Mouse (Mus musculus): Measurements from ENCODE around the gene Nop53. TPM values are rescaled to one million over a fixed set of nuclear protein-coding genes. Genes with fewer than 3 reads are reported as not detected.
A peak's percentile ranks its signal among the peaks of the same experiment; 100 is the strongest.

The Nop53 gene
- polyA plus RNA-seq, 1 experiment, result 283 TPM

DNA sequence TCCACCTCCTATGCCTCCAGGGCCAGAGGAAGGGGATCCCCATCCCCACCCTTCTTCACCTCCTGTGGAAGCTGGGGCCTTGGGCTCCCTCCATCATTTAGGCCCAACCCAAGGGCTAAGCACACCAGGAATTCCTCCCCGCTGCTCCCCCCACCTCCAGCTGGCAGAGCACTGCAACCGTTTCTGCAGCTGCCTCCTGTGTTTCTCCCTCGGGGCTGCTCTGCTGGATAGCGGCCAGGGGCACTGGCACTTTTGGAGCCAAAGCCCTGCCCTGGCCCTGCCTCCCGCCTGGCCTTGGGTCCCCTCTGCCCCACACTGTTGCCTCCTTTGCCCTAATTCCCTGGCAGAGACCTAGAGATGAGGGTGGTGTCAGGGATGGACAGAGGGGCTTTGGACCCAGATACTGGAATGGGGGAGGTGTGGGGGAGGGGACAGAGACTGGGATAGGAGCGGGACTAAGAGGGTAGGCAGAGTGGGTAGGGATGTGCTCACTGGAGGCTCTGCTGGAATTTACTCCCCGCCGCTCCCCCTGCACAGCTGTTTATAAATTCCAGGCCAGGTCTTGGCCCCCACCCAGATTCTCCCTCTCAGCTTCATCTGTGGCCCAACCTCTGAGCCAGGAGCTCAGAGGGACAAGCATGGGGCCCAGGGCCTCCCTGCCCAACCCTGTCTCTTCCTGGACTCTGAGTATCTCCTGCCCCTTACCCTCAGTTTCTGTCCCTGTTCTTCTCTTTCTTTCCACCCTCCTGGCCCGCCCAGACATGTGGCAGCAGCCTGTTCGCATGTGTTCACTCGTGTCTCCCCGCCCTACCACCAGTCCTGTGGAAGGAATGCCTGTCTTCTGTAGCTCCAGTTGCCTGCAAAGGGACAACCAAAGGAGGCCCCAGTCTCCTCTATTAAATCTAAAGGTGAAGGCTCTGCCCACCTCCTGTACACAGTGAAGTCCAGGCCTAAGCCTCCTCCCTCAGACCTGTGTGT lies 16.7 kb upstream of the Nop53 start:
- H3K36me3 ChIP-seq (ENCODE audit: control insufficient read depth, insufficient read depth, low read length, poor library complexity, severe bottlenecking), result no peaks in the 10 kb centered on the region
- H3K4me1 ChIP-seq (ENCODE audit: control insufficient read depth, insufficient read depth, low read length), result peaks cover 2% of the 10 kb centered on the region
- no peak overlapping the region for H3K27ac ChIP-seq (ENCODE audit: insufficient read depth, low read length)
- TF ChIP-seq EP300 (IDR thresholded peaks at IDR 0.05; ENCODE audit: insufficient read depth, low read depth, low read length) (no peak), CTCF (IDR thresholded peaks at IDR 0.05; ENCODE audit: low read depth, low read length) (no peak), POLR2A (IDR thresholded peaks at IDR 0.05; ENCODE audit: insufficient read depth, low read length) (no peak)
- no peak overlapping the region for H3K9ac ChIP-seq (ENCODE audit: low read depth, poor library complexity, severe bottlenecking)
- no peaks in the 10 kb centered on the region for H3K27me3 ChIP-seq (ENCODE audit: control insufficient read depth, insufficient read depth, low read length, poor library complexity, severe bottlenecking)
- no peaks in the 10 kb centered on the region for H3K9me3 ChIP-seq (replicated peaks; ENCODE audit: control insufficient read depth, insufficient read depth, low read length, poor library complexity, severe bottlenecking)
- H3K4me3 ChIP-seq (ENCODE audit: low read depth, low read length), result no peak overlapping the region

DNA sequence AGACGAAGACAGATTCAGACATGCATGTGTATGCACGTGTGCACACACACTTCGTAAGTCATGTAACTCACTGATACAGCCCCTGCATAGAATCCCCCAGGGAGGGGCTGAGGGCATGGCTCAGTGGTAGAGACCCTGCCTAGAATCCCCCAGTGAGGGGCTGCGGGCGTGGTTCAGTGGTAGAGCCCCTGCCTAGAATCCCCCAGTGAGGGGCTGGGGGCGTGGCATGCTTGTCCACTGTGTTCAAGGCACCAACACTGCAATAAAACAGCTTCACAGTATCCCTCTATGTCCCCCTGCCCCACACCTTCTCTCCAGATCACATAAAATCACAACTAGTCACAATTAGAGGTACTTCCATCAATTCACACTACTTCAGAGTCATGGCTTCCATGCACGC lies 15.9 kb upstream of the Nop53 start:
- Histone ChIP-seq H3K27me3 (ENCODE audit: control insufficient read depth, insufficient read depth, low read length, poor library complexity, severe bottlenecking) (no peaks in the 10 kb centered on the region), H3K4me3 (ENCODE audit: low read depth, low read length) (no peak overlapping the region), H3K4me1 (ENCODE audit: control insufficient read depth, insufficient read depth, low read length) (peaks cover 2% of the 10 kb centered on the region), H3K27ac (ENCODE audit: insufficient read depth, low read length) (no peak overlapping the region), H3K9ac (ENCODE audit: low read depth, poor library complexity, severe bottlenecking) (no peak overlapping the region), H3K9me3 (replicated peaks; ENCODE audit: control insufficient read depth, insufficient read depth, low read length, poor library complexity, severe bottlenecking) (no peaks in the 10 kb centered on the region), H3K36me3 (ENCODE audit: control insufficient read depth, insufficient read depth, low read length, poor library complexity, severe bottlenecking) (no peaks in the 10 kb centered on the region)
- TF ChIP-seq POLR2A (IDR thresholded peaks at IDR 0.05; ENCODE audit: insufficient read depth, low read length), result no peak
- no peak for TF ChIP-seq CTCF (IDR thresholded peaks at IDR 0.05; ENCODE audit: low read depth, low read length)
- TF ChIP-seq EP300 (IDR thresholded peaks at IDR 0.05; ENCODE audit: insufficient read depth, low read depth, low read length), result no peak

DNA sequence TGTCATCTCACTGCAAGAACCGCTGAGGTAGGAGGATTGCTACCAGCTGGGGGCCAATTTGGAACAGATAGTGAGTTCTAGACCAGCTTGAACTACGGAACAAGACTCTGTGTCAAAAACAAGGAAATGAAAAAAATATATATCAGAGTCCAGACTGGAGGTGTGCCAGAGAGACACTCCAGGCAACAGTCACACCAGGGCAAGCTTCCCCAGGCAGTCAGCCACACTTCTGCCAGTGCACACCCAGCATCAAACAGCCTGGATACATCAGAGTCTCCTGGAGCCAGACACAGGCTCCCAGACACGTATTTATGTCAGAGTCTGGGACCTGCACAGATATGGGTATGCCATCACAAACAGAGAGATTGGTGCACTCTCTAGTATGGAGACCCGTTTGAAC lies 15.4 kb upstream of the Nop53 start:
- Histone ChIP-seq H3K36me3 (ENCODE audit: control insufficient read depth, insufficient read depth, low read length, poor library complexity, severe bottlenecking) (no peaks in the 10 kb centered on the region), H3K27me3 (ENCODE audit: control insufficient read depth, insufficient read depth, low read length, poor library complexity, severe bottlenecking) (no peaks in the 10 kb centered on the region), H3K9me3 (replicated peaks; ENCODE audit: control insufficient read depth, insufficient read depth, low read length, poor library complexity, severe bottlenecking) (no peaks in the 10 kb centered on the region), H3K9ac (ENCODE audit: low read depth, poor library complexity, severe bottlenecking) (no peak overlapping the region), H3K4me1 (ENCODE audit: control insufficient read depth, insufficient read depth, low read length) (peaks cover 2% of the 10 kb centered on the region), H3K27ac (ENCODE audit: insufficient read depth, low read length) (no peak overlapping the region), H3K4me3 (ENCODE audit: low read depth, low read length) (no peak overlapping the region)
- TF ChIP-seq EP300 (IDR thresholded peaks at IDR 0.05; ENCODE audit: insufficient read depth, low read depth, low read length), result no peak
- no peak for TF ChIP-seq POLR2A (IDR thresholded peaks at IDR 0.05; ENCODE audit: insufficient read depth, low read length)
- TF ChIP-seq CTCF (IDR thresholded peaks at IDR 0.05; ENCODE audit: low read depth, low read length), result no peak

DNA sequence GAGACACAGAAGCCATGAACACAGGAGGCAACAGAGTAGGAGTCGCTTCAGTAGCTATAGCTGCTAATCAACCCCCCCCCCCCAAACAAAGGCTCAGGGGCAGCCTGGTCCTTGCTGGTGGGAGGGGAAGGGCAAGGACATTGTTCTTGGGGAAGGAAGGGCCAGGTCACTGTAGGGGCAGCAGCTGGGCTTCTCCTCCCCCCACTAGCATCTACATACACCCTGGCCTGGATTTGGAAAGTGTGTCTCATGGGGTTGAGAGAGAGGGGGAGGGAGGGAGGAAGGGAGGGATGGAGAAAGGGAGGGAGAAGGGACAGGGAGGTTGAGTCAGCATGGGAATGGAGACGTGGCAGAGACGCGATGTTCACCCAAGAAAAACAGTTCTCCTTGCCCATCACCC lies 14.8 kb upstream of the Nop53 start:
- Histone ChIP-seq H3K4me1 (ENCODE audit: control insufficient read depth, insufficient read depth, low read length) (peaks cover 2% of the 10 kb centered on the region), H3K36me3 (ENCODE audit: control insufficient read depth, insufficient read depth, low read length, poor library complexity, severe bottlenecking) (no peaks in the 10 kb centered on the region), H3K9ac (ENCODE audit: low read depth, poor library complexity, severe bottlenecking) (no peak overlapping the region), H3K4me3 (ENCODE audit: low read depth, low read length) (no peak overlapping the region), H3K27me3 (ENCODE audit: control insufficient read depth, insufficient read depth, low read length, poor library complexity, severe bottlenecking) (no peaks in the 10 kb centered on the region), H3K27ac (ENCODE audit: insufficient read depth, low read length) (no peak overlapping the region), H3K9me3 (replicated peaks; ENCODE audit: control insufficient read depth, insufficient read depth, low read length, poor library complexity, severe bottlenecking) (no peaks in the 10 kb centered on the region)
- TF ChIP-seq POLR2A (IDR thresholded peaks at IDR 0.05; ENCODE audit: insufficient read depth, low read length), result no peak
- no peak for TF ChIP-seq CTCF (IDR thresholded peaks at IDR 0.05; ENCODE audit: low read depth, low read length)
- no peak for TF ChIP-seq EP300 (IDR thresholded peaks at IDR 0.05; ENCODE audit: insufficient read depth, low read depth, low read length)

DNA sequence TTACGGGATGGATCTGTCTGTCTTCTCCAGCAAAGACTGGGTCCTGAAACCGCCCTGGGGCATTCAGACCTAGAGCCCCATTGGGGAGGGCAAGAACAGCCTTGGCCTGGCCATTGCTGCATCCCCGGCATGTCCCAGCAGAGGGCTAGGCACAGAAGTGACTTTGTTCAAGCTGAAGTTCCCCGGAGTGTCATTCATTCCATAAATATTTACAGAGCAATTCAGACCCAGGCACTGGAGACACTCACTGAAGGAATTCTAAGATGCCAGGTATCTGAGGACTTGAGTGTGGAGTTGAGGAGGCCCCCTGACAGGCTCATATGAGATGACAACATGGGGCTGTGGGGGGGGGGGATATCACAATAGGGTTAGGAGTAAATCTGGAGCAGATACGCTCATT lies 10.3 kb upstream of the Nop53 start:
- no peak overlapping the region for H3K27ac ChIP-seq (ENCODE audit: insufficient read depth, low read length)
- H3K4me3 ChIP-seq (ENCODE audit: low read depth, low read length), result no peak overlapping the region
- no peak for TF ChIP-seq POLR2A (IDR thresholded peaks at IDR 0.05; ENCODE audit: insufficient read depth, low read length)
- no peak for TF ChIP-seq CTCF (IDR thresholded peaks at IDR 0.05; ENCODE audit: low read depth, low read length)
- no peak for TF ChIP-seq EP300 (IDR thresholded peaks at IDR 0.05; ENCODE audit: insufficient read depth, low read depth, low read length)
- H3K9ac ChIP-seq (ENCODE audit: low read depth, poor library complexity, severe bottlenecking), result no peak overlapping the region
- H3K4me1 ChIP-seq (ENCODE audit: control insufficient read depth, insufficient read depth, low read length), result peaks cover 2% of the 10 kb centered on the region
- no peaks in the 10 kb centered on the region for H3K9me3 ChIP-seq (replicated peaks; ENCODE audit: control insufficient read depth, insufficient read depth, low read length, poor library complexity, severe bottlenecking)
- no peaks in the 10 kb centered on the region for H3K36me3 ChIP-seq (ENCODE audit: control insufficient read depth, insufficient read depth, low read length, poor library complexity, severe bottlenecking)
- H3K27me3 ChIP-seq (ENCODE audit: control insufficient read depth, insufficient read depth, low read length, poor library complexity, severe bottlenecking), result no peaks in the 10 kb centered on the region

DNA sequence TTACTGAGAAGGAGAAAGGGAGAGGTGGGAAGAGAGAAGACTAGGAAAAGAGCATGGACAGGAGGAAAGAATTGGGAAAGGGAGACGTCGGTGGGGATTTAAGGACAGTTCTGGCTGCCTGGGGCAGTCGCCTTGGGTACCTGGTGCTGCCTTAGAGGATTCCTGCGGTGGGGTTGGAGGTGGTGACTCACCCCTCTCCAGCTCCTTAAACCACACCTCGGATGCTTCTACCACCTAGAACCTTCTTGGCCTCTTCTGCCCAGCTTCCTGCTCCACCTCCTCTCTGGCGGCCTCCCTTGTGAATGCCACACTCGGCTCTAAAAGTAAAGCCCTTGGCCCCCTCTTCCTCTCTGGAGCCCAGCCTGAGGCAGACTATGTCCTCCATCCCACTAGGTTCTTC lies 9.6 kb upstream of the Nop53 start:
- Histone ChIP-seq H3K36me3 (ENCODE audit: control insufficient read depth, insufficient read depth, low read length, poor library complexity, severe bottlenecking) (no peaks in the 10 kb centered on the region), H3K27me3 (ENCODE audit: control insufficient read depth, insufficient read depth, low read length, poor library complexity, severe bottlenecking) (no peaks in the 10 kb centered on the region), H3K4me3 (ENCODE audit: low read depth, low read length) (peak overlapping the region; percentile 55), H3K9me3 (replicated peaks; ENCODE audit: control insufficient read depth, insufficient read depth, low read length, poor library complexity, severe bottlenecking) (no peaks in the 10 kb centered on the region), H3K4me1 (ENCODE audit: control insufficient read depth, insufficient read depth, low read length) (peaks cover 4% of the 10 kb centered on the region), H3K27ac (ENCODE audit: insufficient read depth, low read length) (no peak overlapping the region), H3K9ac (ENCODE audit: low read depth, poor library complexity, severe bottlenecking) (peak overlapping the region; percentile 62)
- TF ChIP-seq EP300 (IDR thresholded peaks at IDR 0.05; ENCODE audit: insufficient read depth, low read depth, low read length), result no peak
- TF ChIP-seq CTCF (IDR thresholded peaks at IDR 0.05; ENCODE audit: low read depth, low read length), result no peak
- TF ChIP-seq POLR2A (IDR thresholded peaks at IDR 0.05; ENCODE audit: insufficient read depth, low read length), result no peak
